Mouse (Mus musculus): ENCODE data around the gene H2al1a.

The H2al1a gene

GRCm38 (mm10) chrX:11345762-11346161 lies 46.7 kb downstream of the H2al1a start:
- CTCF ChIA-PET: no interaction called here

GRCm38 (mm10) chrX:11346756-11347155 lies 47.7 kb downstream of the H2al1a start:
- CTCF ChIA-PET: no interaction called here

All from spleen, embryonic (tissue).